Mouse (Mus musculus): Measurements from ENCODE around the gene Zfp444.

DNA sequence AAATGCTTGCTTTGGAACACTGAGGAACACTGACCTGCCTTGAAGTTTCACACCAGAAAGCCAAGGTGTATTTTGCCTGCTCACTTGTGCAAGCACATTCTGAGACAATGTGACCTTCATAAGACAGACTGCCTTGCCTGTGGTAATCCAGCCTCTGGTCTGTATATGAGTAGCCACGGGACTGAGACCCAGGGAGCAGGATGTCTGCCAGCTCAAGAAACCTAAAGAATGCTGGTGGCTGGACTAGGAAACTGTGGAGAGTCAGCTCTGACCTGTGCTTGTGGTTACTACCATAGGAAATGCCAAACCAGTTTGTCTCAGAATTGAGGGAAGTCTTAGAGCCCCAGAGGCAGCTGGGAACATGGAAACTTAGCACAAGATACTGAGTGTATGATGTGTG, 13.4 kb downstream of the Zfp444 start:
- no peak for TF ChIP-seq CTCF (IDR thresholded peaks at IDR 0.05; ENCODE audit: low read depth)
- no peak for TF ChIP-seq EP300 (IDR thresholded peaks at IDR 0.05; ENCODE audit: low read depth)

Measured in liver, postnatal 0 days (tissue).